Mouse (Mus musculus) hindlimb bud, embryonic 11.5 days (tissue): ENCODE results near the gene Cnfn.
"Not testable (repeated sequence)": the region's sequence is repeated elsewhere in the genome, so short reads cannot be mapped to it uniquely, and the experiment has no call there.

Experiments used
- DNase-seq: peaks from one replicate; pipeline ENCODE4 v3.0.0-alpha.2; 2012; ENCODE audit warnings: low read depth, low spot score; ENCODE audit errors: extremely low spot score

Cnfn gene

GRCm38 (mm10) chr7:25367632-25368293 is 1.8 kb downstream of the Cnfn start:
- DNase-seq: no peak

GRCm38 (mm10) chr7:25365937-25366625 is 3.4 kb downstream of the Cnfn start:
- no peak for DNase-seq

- no peak for DNase-seq
Observed at GRCm38 (mm10) chr7:25363632-25364031, 5.9 kb downstream of the Cnfn start.

GRCm38 (mm10) chr7:25363151-25363550 is 6.4 kb downstream of the Cnfn start:
- DNase-seq: no peak

GRCm38 (mm10) chr7:25358721-25359206 is 10.8 kb downstream of the Cnfn start:
- no peak for DNase-seq

- DNase-seq: no peak
Observed at GRCm38 (mm10) chr7:25348861-25349260, 20.7 kb downstream of the Cnfn start.

GRCm38 (mm10) chr7:25341000-25341784 is 28.3 kb downstream of the Cnfn start:
- DNase-seq: no peak

- no peak for DNase-seq
Observed at GRCm38 (mm10) chr7:25339329-25339728, 30.2 kb downstream of the Cnfn start.

- DNase-seq: no peak
Observed at GRCm38 (mm10) chr7:25334472-25334871, 35.1 kb downstream of the Cnfn start.

GRCm38 (mm10) chr7:25333596-25334307 is 35.8 kb downstream of the Cnfn start:
- DNase-seq: peak; percentile 41

GRCm38 (mm10) chr7:25326233-25326632 is 43.3 kb downstream of the Cnfn start:
- no peak for DNase-seq

GRCm38 (mm10) chr7:25325431-25325830 is 44.1 kb downstream of the Cnfn start:
- not testable (repeated sequence) for DNase-seq

- DNase-seq: no peak
Observed at GRCm38 (mm10) chr7:25323219-25323618, 46.3 kb downstream of the Cnfn start.

- peak; percentile 93 for DNase-seq
Observed at GRCm38 (mm10) chr7:25322058-25322484, 47.5 kb downstream of the Cnfn start.
